Mouse (Mus musculus) cerebellum, postnatal 4 days (tissue): ENCODE measurements around the gene Fam208b.
"Not testable (repeated sequence)": the region's sequence is repeated elsewhere in the genome, so short reads cannot be mapped to it uniquely, and the experiment has no call there.

ENCODE experiments used
- DNase-seq, 2 experiments: peaks; one replicate each; pipeline ENCODE4 v3.0.0; 2022; ENCODE audit warnings: low spot score in 2 of 2, mixed read lengths in 1 of 2

Fam208b gene

GRCm38 (mm10) chr13:3563953-3564352 is 47.0 kb downstream of the Fam208b start:
- DNase-seq, result no peak

- DNase-seq, result no peak
These were observed 47.8 kb downstream of the Fam208b start for GRCm38 (mm10) chr13:3563130-3563529.

GRCm38 (mm10) chr13:3547856-3548255 is 63.1 kb downstream of the Fam208b start:
- no peak for DNase-seq

- DNase-seq, result no peak
These were observed 63.5 kb downstream of the Fam208b start for GRCm38 (mm10) chr13:3547410-3547809.

GRCm38 (mm10) chr13:3544925-3545324 is 66.0 kb downstream of the Fam208b start:
- DNase-seq, result no peak

GRCm38 (mm10) chr13:3544077-3544874 is 66.6 kb downstream of the Fam208b start:
- no peak for DNase-seq

- DNase-seq, result no peak
These were observed 69.6 kb downstream of the Fam208b start for GRCm38 (mm10) chr13:3541159-3541782.

- no peak for DNase-seq
These were observed 70.7 kb downstream of the Fam208b start for GRCm38 (mm10) chr13:3540166-3540565.

- DNase-seq, result peak in 1 of 2 experiments; percentile 10
These were observed 71.8 kb downstream of the Fam208b start for GRCm38 (mm10) chr13:3538969-3539562.

- peak; percentile 31 to 56 for DNase-seq
These were observed 72.5 kb downstream of the Fam208b start for GRCm38 (mm10) chr13:3538223-3538968.

- peak; percentile 93 to 97 for DNase-seq
These were observed 73.2 kb downstream of the Fam208b start, which contains the start of gene Gdi2 for GRCm38 (mm10) chr13:3537594-3538222. Gene Gdi2 (plus strand): TSS chr13:3538063.

GRCm38 (mm10) chr13:3534146-3534545 is 76.8 kb downstream of the Fam208b start:
- no peak for DNase-seq

GRCm38 (mm10) chr13:3532451-3532850 is 78.5 kb downstream of the Fam208b start:
- no peak for DNase-seq

GRCm38 (mm10) chr13:3531692-3532320 is 79.1 kb downstream of the Fam208b start:
- no peak for DNase-seq

GRCm38 (mm10) chr13:3531176-3531575 is 79.7 kb downstream of the Fam208b start:
- not testable (repeated sequence) for DNase-seq

GRCm38 (mm10) chr13:3530451-3530850 is 80.5 kb downstream of the Fam208b start:
- DNase-seq, result no peak

GRCm38 (mm10) chr13:3526328-3526727 is 84.6 kb downstream of the Fam208b start:
- no peak for DNase-seq

GRCm38 (mm10) chr13:3525611-3526051 is 85.3 kb downstream of the Fam208b start:
- no peak for DNase-seq

GRCm38 (mm10) chr13:3523946-3524345 is 87.0 kb downstream of the Fam208b start:
- DNase-seq, result no peak

GRCm38 (mm10) chr13:3523459-3523858 is 87.4 kb downstream of the Fam208b start:
- peak in 1 of 2 experiments; percentile 48 for DNase-seq

- not testable (repeated sequence) for DNase-seq
These were observed 90.9 kb downstream of the Fam208b start for GRCm38 (mm10) chr13:3519994-3520393.
